Mouse (Mus musculus) MEL (cell line): ENCODE data around the gene Lhfp. TPM values are rescaled to one million over a fixed set of nuclear protein-coding genes. Genes with fewer than 3 reads are reported as not detected.

Experiments used
- DNase-seq: peaks from one replicate; pipeline ENCODE4 v3.0.0; 2011; ENCODE audit warnings: low read depth, low spot score
- H3K27ac ChIP-seq: 2 replicates; pipeline ENCODE4 v1.5.1; 2012; ENCODE audit warnings: low read depth, mild to moderate bottlenecking, control low read depth, low read length, moderate library complexity; ENCODE audit not compliant: control insufficient read depth
- H3K27me3 ChIP-seq, 2 experiments: fragments of 150-350 bp in 1 of 2; sonication (generic) in 1 of 2; 2 replicates each; pipeline ENCODE4 v1.6.1; 2012; ENCODE audit warnings: low read length in 2 of 2, mild to moderate bottlenecking in 2 of 2, improper control_type of control experiment in 1 of 2, moderate library complexity in 1 of 2; ENCODE audit not compliant: insufficient read depth in 2 of 2, control insufficient read depth in 1 of 2
- H3K36me3 ChIP-seq, 2 experiments: 2 replicates each; pipeline ENCODE4 v1.6.1; 2012 to 2014; ENCODE audit warnings: low read length in 2 of 2, improper control_type of control experiment in 1 of 2, inconsistent platforms in 1 of 2, mild to moderate bottlenecking in 1 of 2; ENCODE audit not compliant: insufficient read depth in 2 of 2, control insufficient read depth in 1 of 2
- H3K4me1 ChIP-seq, 2 experiments: fragments of 150-350 bp in 1 of 2; sonication (generic) in 1 of 2; 2 replicates each; pipeline ENCODE4 v1.6.1; 2012; ENCODE audit warnings: low read length in 2 of 2, improper control_type of control experiment in 1 of 2, mild to moderate bottlenecking in 1 of 2; ENCODE audit not compliant: insufficient read depth in 2 of 2, control insufficient read depth in 1 of 2
- H3K4me3 ChIP-seq, 2 experiments: fragments of 150-350 bp in 1 of 2; sonication (generic) in 1 of 2; 2 replicates each; pipeline ENCODE4 v1.5.1; 2012; ENCODE audit warnings: low read depth in 2 of 2, low read length in 2 of 2, mild to moderate bottlenecking in 2 of 2, moderate library complexity in 2 of 2, control low read depth in 1 of 2, improper control_type of control experiment in 1 of 2; ENCODE audit not compliant: control insufficient read depth in 1 of 2, insufficient read depth in 1 of 2
- H3K79me2 ChIP-seq: 2 replicates; pipeline ENCODE4 v1.6.1; 2012; ENCODE audit warnings: mild to moderate bottlenecking, low read length, moderate library complexity; ENCODE audit not compliant: control insufficient read depth, poor library complexity, insufficient read depth
- H3K9ac ChIP-seq: 2 replicates; pipeline ENCODE4 v1.6.1; 2012; ENCODE audit warnings: low read depth, mild to moderate bottlenecking, control low read depth, low read length, moderate library complexity; ENCODE audit not compliant: control insufficient read depth, poor library complexity, severe bottlenecking
- H3K9me3 ChIP-seq: fragments of 150-350 bp; sonication (generic); replicated peaks from 2 replicates; pipeline ENCODE4 v1.6.1; 2012; ENCODE audit warnings: mild to moderate bottlenecking, low read length, improper control_type of control experiment, moderate library complexity; ENCODE audit not compliant: insufficient read depth
- CHD1 ChIP-seq: IDR thresholded peaks from 2 replicates; pipeline ENCODE4 v1.6.1; 2012; ENCODE audit warnings: low read depth, mild to moderate bottlenecking, inconsistent platforms, low read length, improper control_type of control experiment
- CHD2 ChIP-seq: IDR thresholded peaks from 2 replicates; pipeline ENCODE4 v1.6.1; 2011; ENCODE audit warnings: low read length, improper control_type of control experiment
- CTCF ChIP-seq, 3 experiments: IDR thresholded peaks in 2 of 3; conservative IDR thresholded peaks in 1 of 3; 2 replicates each; pipeline ENCODE4 v1.5.1; 2011 to 2012; ENCODE audit warnings: low read length in 3 of 3, low read depth in 2 of 3, mild to moderate bottlenecking in 2 of 3, improper control_type of control experiment in 1 of 3, inconsistent platforms in 1 of 3, mixed read lengths in 1 of 3, moderate library complexity in 1 of 3; ENCODE audit not compliant: control insufficient read depth in 1 of 3, insufficient read depth in 1 of 3, poor library complexity in 1 of 3, severe bottlenecking in 1 of 3
- ELF1 ChIP-seq: IDR thresholded peaks from 2 replicates; pipeline ENCODE4 v1.6.1; 2014; ENCODE audit warnings: low read depth, mild to moderate bottlenecking, inconsistent platforms, low read length, improper control_type of control experiment, moderate library complexity
- EP300 ChIP-seq, 2 experiments: IDR thresholded peaks; 2 replicates each; pipeline ENCODE4 v1.6.1; 2011; ENCODE audit warnings: improper control_type of control experiment in 2 of 2, low read length in 2 of 2, low read depth in 1 of 2, mild to moderate bottlenecking in 1 of 2
- ETS1 ChIP-seq: IDR thresholded peaks from 2 replicates; pipeline ENCODE4 v1.6.1; 2012; ENCODE audit warnings: low read depth, mild to moderate bottlenecking, inconsistent platforms, low read length, improper control_type of control experiment, moderate library complexity
- GABPA ChIP-seq: IDR thresholded peaks from 2 replicates; pipeline ENCODE4 v1.6.1; 2012; ENCODE audit warnings: low read depth, mild to moderate bottlenecking, inconsistent platforms, low read length, improper control_type of control experiment, moderate library complexity
- HCFC1 ChIP-seq: IDR thresholded peaks from 2 replicates; pipeline ENCODE4 v1.6.1; 2012; ENCODE audit warnings: low read depth, mild to moderate bottlenecking, inconsistent platforms, low read length, improper control_type of control experiment, moderate library complexity
- MAFK ChIP-seq: IDR thresholded peaks from 2 replicates; pipeline ENCODE4 v1.6.1; 2011; ENCODE audit warnings: low read depth, mild to moderate bottlenecking, low read length, improper control_type of control experiment, borderline replicate concordance
- MEF2A ChIP-seq: IDR thresholded peaks from 2 replicates; pipeline ENCODE4 v1.6.1; 2014; ENCODE audit warnings: low read depth, mild to moderate bottlenecking, inconsistent platforms, low read length, improper control_type of control experiment; ENCODE audit not compliant: poor library complexity, insufficient replicate concordance, severe bottlenecking; ENCODE audit errors: extremely low read depth
- MXI1 ChIP-seq: IDR thresholded peaks from 2 replicates; pipeline ENCODE4 v1.6.1; 2011; ENCODE audit warnings: mild to moderate bottlenecking, low read depth, low read length, improper control_type of control experiment
- MYC ChIP-seq: IDR thresholded peaks from 2 replicates; pipeline ENCODE4 v1.6.1; 2011; ENCODE audit warnings: low read depth, mild to moderate bottlenecking, low read length, improper control_type of control experiment, moderate library complexity
- POLR2AphosphoS2 ChIP-seq: IDR thresholded peaks from 2 replicates; pipeline ENCODE4 v1.6.1; 2011; ENCODE audit warnings: low read length, improper control_type of control experiment
- RCOR1 ChIP-seq: IDR thresholded peaks from 2 replicates; pipeline ENCODE4 v1.6.1; 2012; ENCODE audit warnings: low read depth, mild to moderate bottlenecking, inconsistent platforms, low read length, improper control_type of control experiment
- SIN3A ChIP-seq: IDR thresholded peaks from 2 replicates; pipeline ENCODE4 v1.6.1; 2012; ENCODE audit warnings: low read length, improper control_type of control experiment, inconsistent platforms
- SMC3 ChIP-seq: IDR thresholded peaks from 2 replicates; pipeline ENCODE4 v1.6.1; 2011; ENCODE audit warnings: low read depth, low read length, improper control_type of control experiment
- TBP ChIP-seq: IDR thresholded peaks from 2 replicates; pipeline ENCODE4 v1.8.0; 2011; ENCODE audit warnings: low read depth, low read length, improper control_type of control experiment
- TCF12 ChIP-seq: IDR thresholded peaks from 2 replicates; pipeline ENCODE4 v1.6.1; 2014; ENCODE audit warnings: low read depth, mild to moderate bottlenecking, inconsistent platforms, low read length, improper control_type of control experiment, moderate library complexity
- UBTF ChIP-seq: IDR thresholded peaks from 2 replicates; pipeline ENCODE4 v1.6.1; 2012; ENCODE audit warnings: low read depth, mild to moderate bottlenecking, inconsistent platforms, low read length, improper control_type of control experiment, moderate library complexity, borderline replicate concordance; ENCODE audit not compliant: insufficient read depth
- USF2 ChIP-seq, 2 experiments: IDR thresholded peaks; 2 replicates each; pipeline ENCODE4 v1.6.1; 2011 to 2012; ENCODE audit warnings: improper control_type of control experiment in 2 of 2, low read length in 2 of 2, borderline replicate concordance in 1 of 2, inconsistent platforms in 1 of 2, low read depth in 1 of 2, mild to moderate bottlenecking in 1 of 2; ENCODE audit not compliant: insufficient read depth in 1 of 2
- ZC3H11A ChIP-seq: IDR thresholded peaks from 2 replicates; pipeline ENCODE4 v1.6.1; 2012; ENCODE audit warnings: low read depth, mild to moderate bottlenecking, inconsistent platforms, low read length, improper control_type of control experiment
- ZKSCAN1 ChIP-seq: IDR thresholded peaks from 2 replicates; pipeline ENCODE4 v1.6.1; 2012; ENCODE audit warnings: low read depth, mild to moderate bottlenecking, inconsistent platforms, low read length, improper control_type of control experiment, moderate library complexity
- ZMIZ1 ChIP-seq: IDR thresholded peaks from 2 replicates; pipeline ENCODE4 v1.6.1; 2012; ENCODE audit warnings: low read depth, mild to moderate bottlenecking, inconsistent platforms, low read length, improper control_type of control experiment, moderate library complexity
- ZNF384 ChIP-seq: IDR thresholded peaks from 2 replicates; pipeline ENCODE4 v1.6.1; 2012; ENCODE audit warnings: low read depth, mild to moderate bottlenecking, inconsistent platforms, low read length, improper control_type of control experiment
- polyA plus RNA-seq, 2 experiments: library from polyadenylated mRNA; stranded (reverse) in 1 of 2; unstranded in 1 of 2; fragments of >175 nt in 1 of 2; fragments of >200 nt in 1 of 2; gene quantifications; 2 replicates each; pipeline versions ENCODE4 v1.2.1 to v1.2.4; 2012; ENCODE audit warnings: low replicate concordance in 2 of 2, low read depth in 1 of 2; ENCODE audit not compliant: insufficient read length in 2 of 2, insufficient read depth in 1 of 2, missing spikeins in 1 of 2
- total RNA-seq: library from RNA; depleted of rRNA; stranded (reverse); fragments of 300-350 nt; gene quantifications from 2 replicates; pipeline ENCODE4 v1.2.3, GENCODE M21; 2012

Lhfp gene
- total and polyA plus RNA-seq, 3 experiments: not detected

DNA sequence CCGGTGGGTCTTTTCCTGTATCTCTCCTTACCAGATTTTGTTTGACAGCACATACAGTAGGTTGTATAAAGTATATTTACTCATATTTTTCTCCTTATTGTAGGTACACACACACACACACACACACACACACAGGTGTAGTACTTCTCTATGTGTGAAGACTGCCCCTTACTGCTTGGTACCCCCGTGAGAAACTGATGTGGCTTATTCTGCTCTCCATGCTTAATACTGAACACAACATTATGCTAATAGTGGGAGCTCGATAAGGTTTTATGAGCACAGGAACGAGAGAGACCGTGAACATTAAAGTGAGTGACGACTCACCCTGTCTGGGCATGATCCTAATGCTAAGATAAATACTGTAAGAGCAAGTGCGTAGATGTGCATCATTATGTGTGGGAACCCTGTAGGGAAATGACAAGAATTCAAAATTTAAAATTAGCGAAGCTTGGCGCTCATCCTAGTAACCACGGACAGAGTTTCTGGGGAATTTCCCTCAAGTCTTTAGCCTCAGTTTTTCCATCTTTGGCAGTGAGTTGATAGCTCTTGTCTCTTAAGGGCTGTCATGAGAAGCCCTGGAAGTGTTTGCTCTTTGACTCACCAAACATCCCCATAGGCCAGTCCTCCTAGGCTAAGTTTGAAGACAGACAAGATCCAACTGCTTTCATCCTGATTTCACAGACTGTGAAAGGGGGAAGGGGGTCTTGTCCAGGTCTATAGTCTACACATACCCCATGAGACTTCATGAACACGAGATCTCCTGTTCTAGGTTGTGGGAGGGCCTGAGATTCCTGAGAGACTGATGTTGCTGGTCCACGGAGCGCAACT lies 24.2 kb downstream of the Lhfp start:
- no peak for DNase-seq
- H3K9ac ChIP-seq: no peak overlapping the region
- no peaks in the 10 kb centered on the region for H3K4me1 ChIP-seq
- no peaks in the 10 kb centered on the region for H3K9me3 ChIP-seq
- H3K27ac ChIP-seq: no peak overlapping the region
- no peak overlapping the region for H3K4me3 ChIP-seq
- no peak for TF ChIP-seq SIN3A
- no peak for TF ChIP-seq SMC3
- no peak for TF ChIP-seq MEF2A
- TF ChIP-seq TBP: no peak
- no peak for TF ChIP-seq CHD2
- TF ChIP-seq ZC3H11A: no peak
- no peak for TF ChIP-seq ETS1
- TF ChIP-seq POLR2AphosphoS2: no peak
- TF ChIP-seq ZMIZ1: no peak
- no peak for TF ChIP-seq EP300 (IDR thresholded peaks at IDR 0.05; ENCODE audit: low read depth in 1 of 2, low read length in 2 of 2)
- no peak for TF ChIP-seq CTCF (IDR thresholded peaks at IDR 0.05 in 2 of 3, conservative IDR thresholded peaks at IDR 0.05 in 1 of 3; ENCODE audit: control insufficient read depth in 1 of 3, insufficient read depth in 1 of 3, low read depth in 2 of 3, low read length in 3 of 3, poor library complexity in 1 of 3, severe bottlenecking in 1 of 3)
- no peak for TF ChIP-seq MAFK
- TF ChIP-seq ZKSCAN1: no peak
- TF ChIP-seq RCOR1: no peak
- no peak for TF ChIP-seq GABPA
- no peak for TF ChIP-seq MXI1
- no peak for TF ChIP-seq TCF12
- TF ChIP-seq CHD1: no peak
- TF ChIP-seq ELF1: no peak
- TF ChIP-seq HCFC1: no peak
- H3K27me3 ChIP-seq: peaks cover 0 to 2% of the 10 kb centered on the region in 2 experiments; a peak in 1 of 4 replicates
- no peaks in the 10 kb centered on the region for H3K36me3 ChIP-seq
- no peaks in the 10 kb centered on the region for H3K79me2 ChIP-seq

DNA sequence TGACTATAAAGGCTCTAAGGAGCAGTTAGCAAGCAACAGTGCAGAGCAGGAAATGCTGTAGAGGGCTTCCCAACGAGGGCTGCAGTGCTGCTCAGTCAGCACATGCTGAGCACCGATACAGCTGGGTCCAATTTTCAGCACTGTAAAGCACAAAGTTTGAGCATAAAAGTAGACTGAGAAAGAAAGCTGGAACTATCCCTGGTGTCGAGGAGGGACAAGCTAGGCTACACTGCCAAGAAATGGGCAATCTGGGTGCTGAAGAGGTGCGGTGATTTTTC lies 24.7 kb downstream of the Lhfp start:
- DNase-seq: no peak
- TF ChIP-seq ELF1: no peak
- TF ChIP-seq MXI1: no peak
- no peak for TF ChIP-seq MYC
- TF ChIP-seq CHD1: no peak
- TF ChIP-seq UBTF: no peak
- TF ChIP-seq RCOR1: no peak
- no peak for TF ChIP-seq USF2 (IDR thresholded peaks at IDR 0.05; ENCODE audit: borderline replicate concordance in 1 of 2, insufficient read depth in 1 of 2, low read depth in 1 of 2, low read length in 2 of 2)
- no peak for TF ChIP-seq ZNF384
- TF ChIP-seq TBP: no peak
- no peak for TF ChIP-seq ZC3H11A
- TF ChIP-seq POLR2AphosphoS2: no peak
- Histone ChIP-seq H3K9ac (no peak overlapping the region), H3K4me3 (no peak overlapping the region), H3K79me2 (no peaks in the 10 kb centered on the region), H3K36me3 (no peaks in the 10 kb centered on the region), H3K27me3 (peaks cover 0 to 2% of the 10 kb centered on the region in 2 experiments; a peak in 1 of 4 replicates), H3K9me3 (no peaks in the 10 kb centered on the region), H3K4me1 (no peaks in the 10 kb centered on the region), H3K27ac (no peak overlapping the region)
